Mouse (Mus musculus) myocyte (in vitro differentiated cells): Measurements from ENCODE around the gene Fam83b. TPM values are rescaled to one million over a fixed set of nuclear protein-coding genes. Genes with fewer than 3 reads are reported as not detected.

ENCODE experiments used
- H3K27me3 ChIP-seq: one replicate; pipeline ENCODE4 v1.6.1; 2011; ENCODE audit not compliant: control insufficient read depth, insufficient read depth, insufficient read length
- H3K36me3 ChIP-seq: one replicate; pipeline ENCODE4 v1.6.1; 2011; ENCODE audit not compliant: control insufficient read depth, insufficient read depth
- H3K4me2 ChIP-seq: one replicate; pipeline ENCODE4 v1.6.1; 2011; ENCODE audit warnings: low read depth, control low read depth
- H3K4me3 ChIP-seq: one replicate; pipeline ENCODE4 v1.5.1; 2011; ENCODE audit warnings: mild to moderate bottlenecking, control low read depth, moderate library complexity
- H3K79me2 ChIP-seq: one replicate; pipeline ENCODE4 v1.6.1; 2011; ENCODE audit not compliant: control insufficient read depth, insufficient read depth
- H3ac ChIP-seq: one replicate; pipeline ENCODE4 v1.6.1; 2011; ENCODE audit not compliant: control insufficient read depth, insufficient read length
- CEBPB ChIP-seq: IDR thresholded peaks from 2 replicates; pipeline ENCODE4 v1.6.1; 2011; ENCODE audit warnings: mild to moderate bottlenecking, moderate library complexity; ENCODE audit not compliant: poor library complexity, insufficient read depth, severe bottlenecking
- E2F4 ChIP-seq: IDR thresholded peaks from one replicate; pipeline ENCODE4 v1.6.1; 2011; ENCODE audit warnings: mild to moderate bottlenecking, control low read depth, moderate library complexity; ENCODE audit not compliant: insufficient read depth
- MAX ChIP-seq: IDR thresholded peaks from one replicate; pipeline ENCODE4 v1.6.1; 2011; ENCODE audit warnings: low read depth, mild to moderate bottlenecking, control low read depth
- MYOD1 ChIP-seq, 3 experiments: IDR thresholded peaks; one replicate each; pipeline ENCODE4 v1.6.1; 2011; ENCODE audit warnings: control low read depth in 2 of 3, low read depth in 2 of 3, mild to moderate bottlenecking in 2 of 3, moderate library complexity in 1 of 3; ENCODE audit not compliant: insufficient read length in 2 of 3, control insufficient read depth in 1 of 3
- MYOG ChIP-seq, 3 experiments: IDR thresholded peaks; one replicate each; pipeline ENCODE4 v1.6.1; 2011; ENCODE audit warnings: control low read depth in 2 of 3, low read depth in 2 of 3, mild to moderate bottlenecking in 2 of 3; ENCODE audit not compliant: insufficient read length in 2 of 3, control insufficient read depth in 1 of 3, insufficient read depth in 1 of 3
- POLR2A ChIP-seq: IDR thresholded peaks from one replicate; pipeline ENCODE4 v1.6.1; 2011; ENCODE audit warnings: low read depth, mild to moderate bottlenecking, control low read depth, moderate library complexity; ENCODE audit not compliant: insufficient read length
- POLR2AphosphoS2 ChIP-seq: IDR thresholded peaks from one replicate; pipeline ENCODE4 v1.6.1; 2011; ENCODE audit warnings: low read depth, control low read depth; ENCODE audit not compliant: insufficient read length
- REST ChIP-seq: IDR thresholded peaks from one replicate; pipeline ENCODE4 v1.6.1; 2011; ENCODE audit warnings: mild to moderate bottlenecking, control low read depth, moderate library complexity; ENCODE audit not compliant: insufficient read depth, insufficient read length
- SRF ChIP-seq: IDR thresholded peaks from one replicate; pipeline ENCODE4 v1.6.1; 2011; ENCODE audit warnings: low read depth; ENCODE audit not compliant: control insufficient read depth, insufficient read length
- TCF12 ChIP-seq: IDR thresholded peaks from one replicate; pipeline ENCODE4 v1.6.1; 2011; ENCODE audit warnings: mild to moderate bottlenecking, control low read depth; ENCODE audit not compliant: poor library complexity, insufficient read depth, severe bottlenecking
- TCF3 ChIP-seq: IDR thresholded peaks from one replicate; pipeline ENCODE4 v1.6.1; 2011; ENCODE audit warnings: low read depth, control low read depth; ENCODE audit not compliant: insufficient read length
- USF1 ChIP-seq: IDR thresholded peaks from one replicate; pipeline ENCODE4 v1.6.1; 2011; ENCODE audit warnings: low read depth, mild to moderate bottlenecking, control low read depth, moderate library complexity
- polyA plus RNA-seq: library from polyadenylated mRNA; unstranded; fragments of >200 nt; fragmentation: generic; extraction: Trizol; gene quantifications from one replicate; pipeline ENCODE4 v1.2.1, GENCODE M21; 2012; ENCODE audit warnings: missing spikeins

Gene Fam83b
- polyA plus RNA-seq, 1 experiment = 0.16 TPM

GRCm38 (mm10) chr9:76540684-76541083 lies 26.2 kb downstream of the Fam83b start:
- H3K27me3 ChIP-seq = no peaks in the 10 kb centered on the region
- peak overlapping the region; percentile 71 for H3K4me2 ChIP-seq
- H3K36me3 ChIP-seq = no peaks in the 10 kb centered on the region
- H3K79me2 ChIP-seq = no peaks in the 10 kb centered on the region
- TF ChIP-seq TCF12 = no peak
- TF ChIP-seq MYOD1 (IDR thresholded peaks at IDR 0.05; ENCODE audit: control insufficient read depth in 1 of 3, insufficient read length in 2 of 3, low read depth in 2 of 3) = no peak
- TF ChIP-seq POLR2AphosphoS2 = no peak
- no peak for TF ChIP-seq USF1
- no peak for TF ChIP-seq SRF
- TF ChIP-seq REST = no peak
- H3K4me3 ChIP-seq = no peak overlapping the region
- no peak overlapping the region for H3ac ChIP-seq

DNA sequence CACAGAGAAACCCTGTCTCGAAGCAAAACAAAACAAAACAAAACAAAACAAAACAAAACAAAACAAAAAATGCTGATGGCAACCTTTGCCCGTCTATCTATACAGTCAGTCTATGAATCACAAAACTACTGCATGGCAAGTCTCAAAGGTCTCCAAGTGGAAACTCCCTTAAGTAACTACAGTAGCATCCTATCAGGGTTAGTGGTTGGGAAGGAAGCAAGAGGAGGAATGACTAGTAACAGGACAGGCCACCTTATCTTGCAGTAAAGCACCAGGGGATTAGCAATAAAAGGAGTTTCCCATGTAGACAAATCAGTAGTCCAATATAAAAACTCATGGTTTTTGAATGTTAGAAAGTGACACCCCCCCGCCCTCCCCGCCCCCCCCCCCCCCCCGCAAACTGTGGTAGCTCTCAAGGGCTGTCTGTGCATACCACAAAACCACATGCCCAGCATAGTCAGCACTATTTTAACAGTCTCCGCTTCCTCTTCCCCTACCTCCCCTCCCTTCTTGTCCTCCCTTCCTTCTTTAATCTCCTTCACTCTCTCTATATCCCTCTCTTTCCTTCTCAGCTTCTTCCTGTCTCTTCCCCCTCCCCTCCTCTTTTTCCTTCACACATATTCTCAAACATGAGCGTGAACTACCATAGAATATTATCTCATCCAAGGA lies 26.8 kb downstream of the Fam83b start:
- no peaks in the 10 kb centered on the region for H3K27me3 ChIP-seq
- H3K79me2 ChIP-seq = no peaks in the 10 kb centered on the region
- no peak overlapping the region for H3K4me3 ChIP-seq
- TF ChIP-seq MAX (no peak), POLR2A (no peak), MYOG (IDR thresholded peaks at IDR 0.05; ENCODE audit: control insufficient read depth in 1 of 3, insufficient read depth in 1 of 3, insufficient read length in 2 of 3, low read depth in 2 of 3) (no peak), MYOD1 (IDR thresholded peaks at IDR 0.05; ENCODE audit: control insufficient read depth in 1 of 3, insufficient read length in 2 of 3, low read depth in 2 of 3) (no peak), USF1 (no peak), E2F4 (no peak), TCF12 (no peak)
- H3K36me3 ChIP-seq = no peaks in the 10 kb centered on the region
- H3K4me2 ChIP-seq = peak overlapping the region; percentile 71
- H3ac ChIP-seq = no peak overlapping the region

GRCm38 (mm10) chr9:76539271-76539670 lies 27.6 kb downstream of the Fam83b start:
- no peak for TF ChIP-seq MAX
- no peak for TF ChIP-seq MYOD1 (IDR thresholded peaks at IDR 0.05; ENCODE audit: control insufficient read depth in 1 of 3, insufficient read length in 2 of 3, low read depth in 2 of 3)
- no peak for TF ChIP-seq POLR2A
- TF ChIP-seq TCF3 = no peak
- no peak for TF ChIP-seq POLR2AphosphoS2
- no peak for TF ChIP-seq USF1
- TF ChIP-seq MYOG (IDR thresholded peaks at IDR 0.05; ENCODE audit: control insufficient read depth in 1 of 3, insufficient read depth in 1 of 3, insufficient read length in 2 of 3, low read depth in 2 of 3) = no peak
- no peak for TF ChIP-seq CEBPB
- TF ChIP-seq REST = no peak
- H3K79me2 ChIP-seq = no peaks in the 10 kb centered on the region
- H3K4me2 ChIP-seq = peak overlapping the region; percentile 51
- no peaks in the 10 kb centered on the region for H3K36me3 ChIP-seq
- no peaks in the 10 kb centered on the region for H3K27me3 ChIP-seq
- H3K4me3 ChIP-seq = no peak overlapping the region
- no peak overlapping the region for H3ac ChIP-seq

GRCm38 (mm10) chr9:76536032-76536431 lies 30.9 kb downstream of the Fam83b start:
- Histone ChIP-seq H3K27me3 (no peaks in the 10 kb centered on the region), H3K4me3 (no peak overlapping the region), H3K4me2 (no peak overlapping the region), H3K36me3 (no peaks in the 10 kb centered on the region), H3ac (no peak overlapping the region), H3K79me2 (no peaks in the 10 kb centered on the region)
- TF ChIP-seq USF1 = no peak
- TF ChIP-seq MYOG (IDR thresholded peaks at IDR 0.05; ENCODE audit: control insufficient read depth in 1 of 3, insufficient read depth in 1 of 3, insufficient read length in 2 of 3, low read depth in 2 of 3) = no peak
- TF ChIP-seq MYOD1 (IDR thresholded peaks at IDR 0.05; ENCODE audit: control insufficient read depth in 1 of 3, insufficient read length in 2 of 3, low read depth in 2 of 3) = no peak
- no peak for TF ChIP-seq TCF3
- TF ChIP-seq REST = no peak
- TF ChIP-seq E2F4 = no peak
- no peak for TF ChIP-seq POLR2A
- no peak for TF ChIP-seq TCF12

GRCm38 (mm10) chr9:76532403-76532802 lies 34.5 kb downstream of the Fam83b start:
- no peak overlapping the region for H3ac ChIP-seq
- TF ChIP-seq MAX (no peak), REST (no peak), MYOG (IDR thresholded peaks at IDR 0.05; ENCODE audit: control insufficient read depth in 1 of 3, insufficient read depth in 1 of 3, insufficient read length in 2 of 3, low read depth in 2 of 3) (no peak), POLR2AphosphoS2 (no peak), MYOD1 (IDR thresholded peaks at IDR 0.05; ENCODE audit: control insufficient read depth in 1 of 3, insufficient read length in 2 of 3, low read depth in 2 of 3) (no peak), TCF12 (no peak), POLR2A (no peak), E2F4 (no peak), USF1 (no peak), CEBPB (no peak), TCF3 (no peak), SRF (no peak)
- H3K4me3 ChIP-seq = no peak overlapping the region
- H3K27me3 ChIP-seq = no peaks in the 10 kb centered on the region
- no peaks in the 10 kb centered on the region for H3K79me2 ChIP-seq
- no peaks in the 10 kb centered on the region for H3K36me3 ChIP-seq
- H3K4me2 ChIP-seq = no peak overlapping the region
